Mouse (Mus musculus) testis, adult 2 months (tissue): ENCODE measurements around the gene Hgd.

Experiments
- CTCF ChIP-seq: fragments of 200-500 bp; IDR thresholded peaks from 2 replicates; pipeline ENCODE4 v1.5.1; 2012; ENCODE audit warnings: low read depth, mild to moderate bottlenecking, inconsistent platforms, low read length, moderate library complexity; ENCODE audit not compliant: control insufficient read depth, insufficient read depth, insufficient replicate concordance
- POLR2A ChIP-seq: fragments of 200-500 bp; IDR thresholded peaks from 2 replicates; pipeline ENCODE4 v1.6.1; 2012; ENCODE audit warnings: low read depth, mild to moderate bottlenecking, inconsistent platforms, low read length, moderate library complexity; ENCODE audit not compliant: control insufficient read depth

GRCm38 (mm10) chr16:37611072-37611471, 31.1 kb downstream of the Hgd start:
- no peak for TF ChIP-seq POLR2A
- no peak for TF ChIP-seq CTCF
